Mouse (Mus musculus): ENCODE results near the gene Adam1a. TPM values are rescaled to one million over a fixed set of nuclear protein-coding genes. Genes with fewer than 3 reads are reported as not detected.

The Adam1a gene
- polyA plus RNA-seq, 2 experiments = 0.28 to 1.6 TPM

DNA sequence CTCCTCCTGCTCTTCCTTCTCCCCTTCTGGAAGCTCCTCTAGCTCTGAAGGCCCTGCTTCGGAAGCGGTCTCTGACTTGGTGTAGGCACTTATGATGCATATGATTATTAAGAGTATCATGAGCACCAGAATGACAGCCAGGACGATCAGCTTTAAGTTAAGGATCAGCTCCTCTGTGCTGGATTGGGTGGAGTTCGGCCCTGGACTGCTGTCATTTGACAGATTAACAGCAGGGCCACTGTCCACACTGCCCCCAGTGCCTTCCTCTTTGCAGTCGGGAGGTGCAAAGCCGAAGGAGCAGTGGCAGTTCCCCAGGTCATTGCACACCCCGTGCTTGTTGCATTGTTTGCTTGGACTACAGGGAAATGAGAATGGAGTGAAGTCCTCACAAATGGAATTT is 44.6 kb downstream of the Adam1a start:
- ATAC-seq (ENCODE audit: insufficient read depth) = no peak
- no peak overlapping the region for H3K9ac ChIP-seq (replicated peaks)
- no peak for TF ChIP-seq EP300 (IDR thresholded peaks at IDR 0.05; ENCODE audit: low read depth)
- TF ChIP-seq CTCF (IDR thresholded peaks at IDR 0.05; ENCODE audit: low read depth) = no peak
- no peaks in the 10 kb centered on the region for H3K36me3 ChIP-seq (replicated peaks; ENCODE audit: control insufficient read depth, insufficient read depth, low read depth)
- H3K4me1 ChIP-seq (replicated peaks; ENCODE audit: control insufficient read depth in 2 of 2, insufficient read depth in 2 of 2, low read length in 1 of 2) = peaks cover 0 to 9% of the 10 kb centered on the region in 2 experiments; a peak in 2 of 4 replicates
- H3K9me3 ChIP-seq (ENCODE audit: control insufficient read depth, low read length) = no peaks in the 10 kb centered on the region
- H3K27ac ChIP-seq = no peak overlapping the region
- 23% methylated on average over 7 of the region's 7 CpGs for WGBS (ENCODE audit: insufficient replicate concordance)
- peak overlapping the region; percentile 47; the same call in 1 of the 2 replicates for H3K4me2 ChIP-seq (ENCODE audit: low read depth)
- no peak for DNase-seq (ENCODE audit: low read depth in 3 of 3, low spot score in 3 of 3)
- no peak overlapping the region for H3K4me3 ChIP-seq (ENCODE audit: insufficient read depth in 1 of 2, low read depth in 2 of 2, low read length in 2 of 2)
- no peaks in the 10 kb centered on the region for H3K27me3 ChIP-seq (ENCODE audit: control insufficient read depth, insufficient read depth, low read length)

DNA sequence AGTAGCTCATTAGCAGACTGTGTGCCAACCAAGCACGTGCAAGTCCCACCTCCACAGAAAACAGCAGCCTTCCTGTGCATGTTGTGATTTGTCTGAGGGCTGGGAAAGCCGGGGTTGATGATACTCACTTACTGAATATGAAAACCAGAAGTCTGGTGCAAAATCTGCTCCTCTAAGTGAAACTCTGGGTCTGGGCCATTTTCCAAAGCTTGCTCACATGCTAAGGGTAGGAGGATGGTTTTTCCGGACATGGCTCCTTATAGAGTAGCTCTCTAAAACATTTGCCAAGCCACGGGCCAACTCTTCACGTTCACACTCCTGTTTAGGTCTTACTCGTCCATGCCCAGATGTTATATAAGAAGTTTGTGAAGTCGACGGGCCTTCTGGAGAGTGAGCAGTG is 52.0 kb downstream of the Adam1a start:
- DNase-seq (ENCODE audit: low read depth in 3 of 3, low spot score in 3 of 3) (no peak), ATAC-seq (ENCODE audit: insufficient read depth) (no peak)
- H3K9me3 ChIP-seq (ENCODE audit: control insufficient read depth, low read length) = no peaks in the 10 kb centered on the region
- H3K4me2 ChIP-seq (ENCODE audit: low read depth) = no peak overlapping the region
- 54% methylated on average over 8 of the region's 8 CpGs for WGBS (ENCODE audit: insufficient replicate concordance)
- no peak overlapping the region for H3K27ac ChIP-seq
- no peak overlapping the region for H3K9ac ChIP-seq (replicated peaks)
- no peaks in the 10 kb centered on the region for H3K27me3 ChIP-seq (ENCODE audit: control insufficient read depth, insufficient read depth, low read length)
- no peaks in the 10 kb centered on the region for H3K4me1 ChIP-seq (replicated peaks; ENCODE audit: control insufficient read depth in 2 of 2, insufficient read depth in 2 of 2, low read length in 1 of 2)
- H3K36me3 ChIP-seq (replicated peaks; ENCODE audit: control insufficient read depth, insufficient read depth, low read depth) = no peaks in the 10 kb centered on the region
- TF ChIP-seq EP300 (IDR thresholded peaks at IDR 0.05; ENCODE audit: low read depth) (no peak), CTCF (IDR thresholded peaks at IDR 0.05; ENCODE audit: low read depth) (no peak)
- H3K4me3 ChIP-seq (ENCODE audit: insufficient read depth in 1 of 2, low read depth in 2 of 2, low read length in 2 of 2) = no peak overlapping the region

DNA sequence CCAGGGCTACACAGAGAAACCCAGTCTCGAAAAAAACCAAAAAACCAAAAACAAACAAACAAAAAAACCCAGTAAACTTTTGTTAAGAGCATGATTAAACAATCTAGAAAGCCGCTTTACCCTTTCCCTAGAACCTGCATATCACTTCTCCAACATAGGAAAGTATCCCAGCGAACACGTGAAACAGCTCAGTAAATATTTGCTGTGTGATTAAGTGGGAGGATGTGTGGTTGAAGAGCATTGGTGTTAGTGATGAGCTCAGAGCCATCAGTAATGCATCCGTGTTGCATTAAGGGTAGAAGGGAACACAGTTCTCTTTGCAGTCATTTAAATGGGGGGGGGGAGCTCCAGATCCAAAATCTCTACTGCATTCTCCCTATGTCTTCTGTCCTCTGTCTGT is 60.5 kb downstream of the Adam1a start:
- Histone ChIP-seq H3K27ac (no peak overlapping the region), H3K36me3 (replicated peaks; ENCODE audit: control insufficient read depth, insufficient read depth, low read depth) (no peaks in the 10 kb centered on the region), H3K4me3 (ENCODE audit: insufficient read depth in 1 of 2, low read depth in 2 of 2, low read length in 2 of 2) (no peak overlapping the region), H3K9ac (replicated peaks) (no peak overlapping the region), H3K9me3 (ENCODE audit: control insufficient read depth, low read length) (no peaks in the 10 kb centered on the region), H3K4me1 (replicated peaks; ENCODE audit: control insufficient read depth in 2 of 2, insufficient read depth in 2 of 2, low read length in 1 of 2) (no peaks in the 10 kb centered on the region), H3K4me2 (ENCODE audit: low read depth) (no peak overlapping the region), H3K27me3 (ENCODE audit: control insufficient read depth, insufficient read depth, low read length) (no peaks in the 10 kb centered on the region)
- ATAC-seq (ENCODE audit: insufficient read depth) (no peak), DNase-seq (ENCODE audit: low read depth in 3 of 3, low spot score in 3 of 3) (no peak)
- WGBS (ENCODE audit: insufficient replicate concordance) = 61% methylated on average over 5 of the region's 5 CpGs
- TF ChIP-seq CTCF (IDR thresholded peaks at IDR 0.05; ENCODE audit: low read depth) (no peak), EP300 (IDR thresholded peaks at IDR 0.05; ENCODE audit: low read depth) (no peak)

DNA sequence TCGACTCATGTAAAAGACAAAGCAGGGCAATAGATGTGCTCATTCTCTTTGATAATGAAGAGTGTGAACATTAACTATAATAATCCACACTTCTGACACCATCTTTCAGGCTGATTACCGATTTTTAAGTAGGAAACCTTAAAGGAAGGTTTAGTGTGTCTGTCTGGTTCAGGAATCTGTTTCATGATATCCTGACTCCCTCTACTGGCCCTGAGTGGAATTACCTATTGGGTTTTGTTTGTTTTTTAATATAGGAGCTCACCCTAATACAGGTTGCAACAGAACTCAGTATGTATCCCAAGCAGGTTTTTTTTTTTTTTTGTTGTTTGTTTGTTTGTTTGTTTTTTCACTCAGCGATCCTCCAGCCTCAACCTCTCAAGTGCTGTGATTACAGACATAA is 67.6 kb downstream of the Adam1a start:
- H3K9me3 ChIP-seq (ENCODE audit: control insufficient read depth, low read length) = no peaks in the 10 kb centered on the region; the same call in 1 of the 2 replicates

DNA sequence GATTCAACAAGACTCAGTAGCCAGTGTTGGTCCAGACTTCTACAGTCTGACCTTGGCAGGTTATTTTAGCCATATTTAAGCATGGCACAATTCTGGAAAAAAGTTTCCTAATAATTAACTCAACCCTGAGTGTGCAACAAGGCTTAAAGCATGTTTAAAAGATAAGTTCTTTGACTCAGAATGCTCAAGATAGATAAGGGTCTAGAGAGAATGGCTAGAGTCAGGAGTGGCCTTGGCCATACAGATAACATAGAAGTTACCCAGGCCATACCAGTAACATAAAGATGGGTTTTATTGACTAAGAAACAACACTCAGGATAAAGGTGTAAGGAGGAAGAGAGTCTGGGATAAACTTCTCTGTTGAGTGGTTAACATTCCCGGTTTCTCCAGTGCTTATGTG is 69.2 kb downstream of the Adam1a start:
- Histone ChIP-seq H3K27me3 (ENCODE audit: control insufficient read depth, insufficient read depth, low read length) (no peaks in the 10 kb centered on the region), H3K36me3 (replicated peaks; ENCODE audit: control insufficient read depth, insufficient read depth, low read depth) (no peaks in the 10 kb centered on the region), H3K4me2 (ENCODE audit: low read depth) (peak overlapping the region; percentile 43), H3K27ac (peak overlapping the region; percentile 75), H3K4me1 (replicated peaks; ENCODE audit: control insufficient read depth in 2 of 2, insufficient read depth in 2 of 2, low read length in 1 of 2) (peaks cover 12 to 32% of the 10 kb centered on the region in 2 experiments), H3K4me3 (ENCODE audit: insufficient read depth in 1 of 2, low read depth in 2 of 2, low read length in 2 of 2) (no peak overlapping the region), H3K9me3 (ENCODE audit: control insufficient read depth, low read length) (no peaks in the 10 kb centered on the region; the same call in 1 of the 2 replicates), H3K9ac (replicated peaks) (peak overlapping the region; percentile 6; the same call in 1 of the 2 replicates)
- 33% methylated on average over 1 of the region's 1 CpGs for WGBS (ENCODE audit: insufficient replicate concordance)
- TF ChIP-seq EP300 (IDR thresholded peaks at IDR 0.05; ENCODE audit: low read depth) (peak; percentile 88), CTCF (IDR thresholded peaks at IDR 0.05; ENCODE audit: low read depth) (no peak)
- ATAC-seq (ENCODE audit: insufficient read depth) = peak; percentile 89
- DNase-seq (ENCODE audit: low read depth in 3 of 3, low spot score in 3 of 3) = peak; percentile 57 to 65 (median 64)

More for the DNA sequence above, 67.6 kb downstream of the Adam1a start:
- 35% methylated on average over 3 of the region's 3 CpGs for WGBS (ENCODE audit: insufficient replicate concordance)
- H3K36me3 ChIP-seq (replicated peaks; ENCODE audit: control insufficient read depth, insufficient read depth, low read depth) = no peaks in the 10 kb centered on the region
- no peak overlapping the region for H3K4me3 ChIP-seq (ENCODE audit: insufficient read depth in 1 of 2, low read depth in 2 of 2, low read length in 2 of 2)
- H3K27me3 ChIP-seq (ENCODE audit: control insufficient read depth, insufficient read depth, low read length) = no peaks in the 10 kb centered on the region
- H3K4me2 ChIP-seq (ENCODE audit: low read depth) = no peak overlapping the region
- no peak overlapping the region for H3K9ac ChIP-seq (replicated peaks)
- DNase-seq (ENCODE audit: low read depth in 3 of 3, low spot score in 3 of 3) = peak; percentile 53 to 70 (median 64)
- ATAC-seq (ENCODE audit: insufficient read depth) = no peak
- no peak for TF ChIP-seq EP300 (IDR thresholded peaks at IDR 0.05; ENCODE audit: low read depth)
- TF ChIP-seq CTCF (IDR thresholded peaks at IDR 0.05; ENCODE audit: low read depth) = peak; percentile 75
- no peak overlapping the region for H3K27ac ChIP-seq
- peaks cover 12 to 24% of the 10 kb centered on the region in 2 experiments for H3K4me1 ChIP-seq (replicated peaks; ENCODE audit: control insufficient read depth in 2 of 2, insufficient read depth in 2 of 2, low read length in 1 of 2)

Measured in liver, embryonic 14.5 days (tissue).